Mouse (Mus musculus) ES-E14 (cell line): ENCODE results near the gene Arhgef10l. TPM values are rescaled to one million over a fixed set of nuclear protein-coding genes. Genes with fewer than 3 reads are reported as not detected.

Source experiments
- DNase-seq: peaks from one replicate; pipeline ENCODE4 v3.0.0-alpha.2; 2013; ENCODE audit warnings: low read depth, low spot score
- H3K27ac ChIP-seq: 2 replicates; pipeline ENCODE4 v1.5.1; 2012; ENCODE audit warnings: low read depth, mild to moderate bottlenecking, low read length, moderate library complexity, mixed read lengths; ENCODE audit not compliant: poor library complexity, insufficient read depth, severe bottlenecking
- H3K36me3 ChIP-seq: 2 replicates; pipeline ENCODE4 v1.6.1; 2012; ENCODE audit warnings: mild to moderate bottlenecking, low read length, moderate library complexity, mixed read lengths; ENCODE audit not compliant: control insufficient read depth, poor library complexity, insufficient read depth, severe bottlenecking
- H3K4me1 ChIP-seq, 2 experiments: fragments of 150-350 bp in 1 of 2; sonication (generic) in 1 of 2; 2 replicates each; pipeline ENCODE4 v1.6.1; 2012; ENCODE audit warnings: low read length in 2 of 2, mild to moderate bottlenecking in 1 of 2, mixed read lengths in 1 of 2; ENCODE audit not compliant: control insufficient read depth in 2 of 2, insufficient read depth in 2 of 2, poor library complexity in 1 of 2
- H3K4me3 ChIP-seq, 2 experiments: fragments of 150-350 bp in 1 of 2; sonication (generic) in 1 of 2; 2 replicates each; pipeline ENCODE4 v1.5.1; 2012; ENCODE audit warnings: low read length in 2 of 2, low read depth in 1 of 2, mild to moderate bottlenecking in 1 of 2, mixed read lengths in 1 of 2; ENCODE audit not compliant: insufficient read depth in 1 of 2, poor library complexity in 1 of 2, severe bottlenecking in 1 of 2
- H3K9ac ChIP-seq: 2 replicates; pipeline ENCODE4 v1.6.1; 2012; ENCODE audit warnings: low read depth, mild to moderate bottlenecking, low read length, mixed read lengths; ENCODE audit not compliant: poor library complexity, insufficient read depth, severe bottlenecking
- H3K9me3 ChIP-seq: fragments of 150-350 bp; sonication (generic); 2 replicates; pipeline ENCODE4 v1.6.1; 2012; ENCODE audit warnings: low read depth, mild to moderate bottlenecking, low read length; ENCODE audit not compliant: control insufficient read depth, insufficient read depth
- CHD2 ChIP-seq: IDR thresholded peaks from 2 replicates; pipeline ENCODE4 v1.6.1; 2014; ENCODE audit warnings: mild to moderate bottlenecking, low read depth, low read length, inconsistent platforms
- HCFC1 ChIP-seq: IDR thresholded peaks from 2 replicates; pipeline ENCODE4 v1.6.1; 2012; ENCODE audit warnings: low read length, inconsistent platforms, borderline replicate concordance; ENCODE audit not compliant: insufficient read depth
- MAFK ChIP-seq: IDR thresholded peaks from 2 replicates; pipeline ENCODE4 v1.6.1; 2014; ENCODE audit warnings: mild to moderate bottlenecking, low read depth, low read length, inconsistent platforms; ENCODE audit not compliant: insufficient read depth
- ZC3H11A ChIP-seq: IDR thresholded peaks from 2 replicates; pipeline ENCODE4 v1.6.1; 2012; ENCODE audit warnings: low read depth, mild to moderate bottlenecking, inconsistent platforms, low read length, borderline replicate concordance
- ZNF384 ChIP-seq: IDR thresholded peaks from 2 replicates; pipeline ENCODE4 v1.6.1; 2012; ENCODE audit warnings: low read depth, low read length, inconsistent platforms
- in situ Hi-C, 2 experiments: fragments of 600-800 bp; cut with MboI; formaldehyde crosslinking; loops; one replicate each; pipeline ENCODE4 v1.15.1; 2025; ENCODE audit warnings: low sequenced_read_pairs in 2 of 2, inconsistent platforms in 1 of 2; ENCODE audit not compliant: unreplicated experiment in 2 of 2
- total RNA-seq: library from RNA; depleted of rRNA; stranded (reverse); fragments of 300-350 nt; gene quantifications from 2 replicates; pipeline ENCODE4 v1.2.3, GENCODE M21; 2012

Arhgef10l gene
- total RNA-seq, 1 experiment = 14.8 TPM

DNA sequence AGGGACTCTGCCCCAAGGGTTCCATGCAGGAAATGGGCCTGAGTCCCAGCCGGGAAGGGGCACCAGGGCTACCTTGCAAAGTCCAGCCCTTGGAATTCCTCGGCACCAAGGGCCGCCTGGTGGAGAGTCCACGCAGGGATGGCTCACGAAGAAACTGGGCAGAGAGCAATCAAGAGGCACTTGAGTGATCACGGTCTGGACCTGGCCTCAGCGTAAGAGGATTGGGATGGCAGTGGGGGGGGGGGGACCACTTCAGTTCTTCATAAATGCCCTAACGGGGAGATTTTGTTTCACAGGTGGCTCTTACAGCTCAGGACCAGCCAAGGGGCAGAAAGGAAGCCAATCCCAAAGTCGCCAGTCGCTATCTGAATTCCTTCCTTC, 41.7 kb downstream of the Arhgef10l start:
- no peaks in the 10 kb centered on the region for H3K36me3 ChIP-seq
- in situ Hi-C loops = no loop called here
- H3K9me3 ChIP-seq = no peaks in the 10 kb centered on the region
- no peak overlapping the region for H3K9ac ChIP-seq
- TF ChIP-seq HCFC1 (no peak), MAFK (no peak), ZC3H11A (no peak), CHD2 (no peak), ZNF384 (no peak)
- H3K4me1 ChIP-seq = peaks cover 9 to 16% of the 10 kb centered on the region in 2 experiments; a peak in 3 of 4 replicates
- no peak overlapping the region for H3K4me3 ChIP-seq
- H3K27ac ChIP-seq = no peak overlapping the region
- DNase-seq = no peak

DNA sequence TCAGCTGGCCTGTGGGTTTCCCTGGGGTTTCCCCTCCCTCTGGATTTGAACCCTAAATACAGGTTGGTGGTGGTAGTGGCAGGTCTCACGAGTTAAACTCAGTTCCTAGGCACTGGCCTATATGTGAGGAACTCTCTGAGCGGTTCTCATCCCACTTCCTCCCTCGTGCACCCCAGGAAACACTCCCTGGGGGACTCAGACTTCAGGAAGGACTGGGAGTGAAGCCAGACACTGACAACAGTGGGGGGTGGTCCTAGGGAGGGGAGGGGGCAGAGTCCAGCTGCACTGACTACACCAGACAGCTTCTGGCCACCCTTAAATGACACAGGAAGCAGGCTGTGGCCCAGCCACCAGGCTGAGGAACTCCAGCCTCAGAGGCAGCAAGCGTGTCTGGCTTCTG, 43.0 kb downstream of the Arhgef10l start:
- TF ChIP-seq HCFC1 = no peak
- TF ChIP-seq ZC3H11A = no peak
- TF ChIP-seq ZNF384 = no peak
- TF ChIP-seq MAFK = no peak
- TF ChIP-seq CHD2 = no peak

DNA sequence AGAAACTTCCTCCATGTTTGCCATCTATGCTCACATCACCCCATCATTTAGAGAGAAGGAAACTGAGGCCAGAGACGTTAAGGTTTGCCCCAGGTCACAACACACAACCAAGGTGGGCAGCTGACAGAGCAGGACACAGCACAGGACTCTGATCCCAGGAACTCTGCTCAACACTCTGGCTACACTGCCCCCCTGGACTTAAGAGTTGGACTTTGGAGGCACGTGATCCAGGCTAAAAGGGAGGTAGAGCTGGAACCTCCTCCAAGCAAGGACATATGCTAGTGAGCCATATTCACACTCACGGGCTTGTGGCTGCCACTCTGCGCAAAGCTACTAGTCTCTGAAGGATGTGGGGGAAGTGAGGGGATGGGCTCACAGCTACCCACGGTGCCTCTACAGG, 45.3 kb downstream of the Arhgef10l start:
- DNase-seq = no peak
- in situ Hi-C loops = no loop called here
- Histone ChIP-seq H3K27ac (no peak overlapping the region), H3K4me3 (no peak overlapping the region), H3K4me1 (peaks cover 0 to 7% of the 10 kb centered on the region in 2 experiments; a peak in 2 of 4 replicates), H3K9ac (no peak overlapping the region), H3K9me3 (no peaks in the 10 kb centered on the region), H3K36me3 (no peaks in the 10 kb centered on the region)
- TF ChIP-seq HCFC1 (no peak), ZC3H11A (no peak), ZNF384 (no peak), CHD2 (no peak), MAFK (no peak)

More for the DNA sequence above, 43.0 kb downstream of the Arhgef10l start:
- Histone ChIP-seq H3K9ac (no peak overlapping the region), H3K4me3 (no peak overlapping the region), H3K36me3 (no peaks in the 10 kb centered on the region), H3K27ac (no peak overlapping the region), H3K4me1 (peaks cover 0 to 7% of the 10 kb centered on the region in 2 experiments; a peak in 2 of 4 replicates), H3K9me3 (no peaks in the 10 kb centered on the region)
- DNase-seq = no peak
- in situ Hi-C loops = no loop called here

DNA sequence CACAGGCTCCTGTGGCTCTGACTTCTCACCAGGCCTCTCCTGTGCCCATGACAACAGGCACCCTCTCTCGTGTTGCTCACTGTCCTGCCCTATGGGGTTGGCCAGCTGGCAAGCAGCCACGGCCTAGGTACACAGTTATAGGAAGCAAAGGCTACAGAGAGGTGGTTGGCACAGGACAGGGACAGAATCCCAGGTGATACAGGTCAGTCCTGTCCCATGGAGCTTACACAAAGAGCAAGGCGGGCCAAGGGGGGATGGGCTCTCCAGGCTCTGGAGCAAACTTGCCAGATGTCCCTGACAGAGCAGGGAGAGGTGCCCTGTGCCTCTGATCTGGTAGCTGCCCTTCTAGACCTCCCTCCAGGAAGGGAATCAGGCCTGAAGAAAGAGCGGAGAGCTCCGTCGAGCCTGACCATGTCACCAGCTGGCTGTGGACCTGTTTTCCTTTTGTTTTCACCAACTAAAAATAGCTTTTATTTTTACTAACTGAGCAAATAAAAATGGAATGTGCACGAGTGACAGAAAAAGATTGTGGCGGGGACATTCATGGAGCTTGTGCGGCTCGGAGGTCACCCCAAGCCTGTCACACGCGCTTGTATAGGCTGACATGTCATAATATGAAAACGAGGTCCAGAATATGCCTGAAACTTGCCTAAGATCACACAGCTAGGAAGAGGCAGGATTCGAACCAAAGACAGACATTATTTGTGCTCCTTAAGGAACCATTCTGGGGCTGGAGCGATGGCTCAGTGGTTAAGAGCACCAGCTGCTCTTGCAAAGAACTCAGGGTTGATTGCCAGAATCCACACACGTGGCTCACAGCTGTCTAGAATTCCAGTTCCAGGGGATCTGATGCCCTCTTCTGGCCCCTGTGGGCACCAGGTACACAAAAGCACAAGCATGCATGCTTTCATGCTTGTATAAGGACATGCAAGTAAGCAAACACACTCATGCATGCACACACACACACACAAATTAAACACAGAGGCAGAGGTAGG, 48.1 kb downstream of the Arhgef10l start:
- DNase-seq = no peak
- Histone ChIP-seq H3K9me3 (no peaks in the 10 kb centered on the region), H3K4me1 (peaks cover 3% of the 10 kb centered on the region in 2 experiments; a peak in 1 of 4 replicates), H3K27ac (no peak overlapping the region), H3K36me3 (no peaks in the 10 kb centered on the region), H3K9ac (no peak overlapping the region), H3K4me3 (no peak overlapping the region)
- TF ChIP-seq ZC3H11A = no peak
- TF ChIP-seq CHD2 = no peak
- TF ChIP-seq MAFK = no peak
- TF ChIP-seq ZNF384 = no peak
- TF ChIP-seq HCFC1 = no peak
- in situ Hi-C loops = no loop called here
